Mouse (Mus musculus): ENCODE measurements around the gene Pip5k1c. TPM values are rescaled to one million over a fixed set of nuclear protein-coding genes. Genes with fewer than 3 reads are reported as not detected.

Gene Pip5k1c
- polyA plus RNA-seq, 1 experiment from 2014 or later: 31.2 TPM

DNA sequence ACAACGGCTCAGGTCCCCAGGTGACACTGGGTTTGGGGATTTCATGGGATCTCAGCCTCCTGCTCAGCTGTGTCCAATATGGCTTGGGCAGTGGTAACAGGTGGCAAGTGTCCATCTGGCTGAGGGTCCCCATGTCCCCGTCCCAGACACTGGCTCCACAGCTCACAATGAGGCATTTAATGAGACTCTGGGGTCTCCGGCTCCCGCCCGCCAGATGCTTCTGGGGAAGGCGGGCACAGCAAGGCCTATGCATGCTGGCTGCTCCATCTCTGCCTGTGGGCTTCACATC, 74.4 kb downstream of the Pip5k1c start:
- no peak for TF ChIP-seq CTCF (IDR thresholded peaks at IDR 0.05)
- no peak for TF ChIP-seq EP300 (IDR thresholded peaks at IDR 0.05)
- WGBS: 78% methylated on average over 6 of the region's 6 CpGs

More for the DNA sequence above, 74.4 kb downstream of the Pip5k1c start:
- no peak overlapping the region for H3K4me2 ChIP-seq (replicated peaks; ENCODE audit: low read depth, low read length)
- no peak overlapping the region for H3K4me3 ChIP-seq (ENCODE audit: low read depth, low read length)
- H3K9ac ChIP-seq (replicated peaks; ENCODE audit: low read depth): no peak overlapping the region
- H3K4me1 ChIP-seq (ENCODE audit: insufficient read depth, low read depth, low read length): peaks cover 17% of the 10 kb centered on the region
- ATAC-seq (no peak), DNase-seq (ENCODE audit: low spot score) (no peak)
- no peaks in the 10 kb centered on the region for H3K27me3 ChIP-seq (replicated peaks; ENCODE audit: insufficient read depth, low read length)
- H3K9me3 ChIP-seq (ENCODE audit: low read length): no peaks in the 10 kb centered on the region
- no peak overlapping the region for H3K27ac ChIP-seq (ENCODE audit: low read length)
- H3K36me3 ChIP-seq (ENCODE audit: insufficient read depth, low read length): peaks cover 37% of the 10 kb centered on the region

Small RNA genes within 50 kb of the gene (microRNA-seq; reads per million reads assigned to microRNA genes)
- 4.9 reads per million, percentile 13 among the genes with 10 or more reads in this experiment for gene Mir3057

Other genes with a start within 250 kb of the Pip5k1c start
- 102 and 103 TPM in 2 replicates for gene Sgta, start 232.8 kb upstream of the Pip5k1c start, polyA plus RNA-seq (2015; fragmentation: Nextera tagmentation; extraction: Ambion mirVana)
- gene Thop1, start 222.9 kb upstream of the Pip5k1c start, polyA plus RNA-seq (2015; fragmentation: Nextera tagmentation; extraction: Ambion mirVana): 14.0 and 15.1 TPM in 2 replicates
- gene Creb3l3, start 194.1 kb upstream of the Pip5k1c start, polyA plus RNA-seq (2015; fragmentation: Nextera tagmentation; extraction: Ambion mirVana): 0.40 and 0.57 TPM in 2 replicates
- 118 and 121 TPM in 2 replicates for gene Map2k2, start 187.0 kb upstream of the Pip5k1c start, polyA plus RNA-seq (2015; fragmentation: Nextera tagmentation; extraction: Ambion mirVana)
- gene Zbtb7a, start 157.7 kb upstream of the Pip5k1c start, polyA plus RNA-seq (2015; fragmentation: Nextera tagmentation; extraction: Ambion mirVana): 58.2 and 62.0 TPM in 2 replicates
- 27.9 TPM in 2 replicates for gene Pias4, start 125.0 kb upstream of the Pip5k1c start, polyA plus RNA-seq (2015; fragmentation: Nextera tagmentation; extraction: Ambion mirVana)
- 509 and 537 TPM in 2 replicates for gene Eef2, start 116.3 kb upstream of the Pip5k1c start, polyA plus RNA-seq (2015; fragmentation: Nextera tagmentation; extraction: Ambion mirVana)
- 48.9 and 50.2 TPM in 2 replicates for gene Dapk3, start 110.0 kb upstream of the Pip5k1c start, polyA plus RNA-seq (2015; fragmentation: Nextera tagmentation; extraction: Ambion mirVana)
- gene 4930442H23Rik, start 109.1 kb upstream of the Pip5k1c start, polyA plus RNA-seq (2015; fragmentation: Nextera tagmentation; extraction: Ambion mirVana): 0.16 and 0.25 TPM in 2 replicates
- gene Nmrk2, start 90.9 kb upstream of the Pip5k1c start, polyA plus RNA-seq (2015; fragmentation: Nextera tagmentation; extraction: Ambion mirVana): 0.80 and 0.92 TPM in 2 replicates
- gene Atcay, start 62.1 kb upstream of the Pip5k1c start, polyA plus RNA-seq (2015; fragmentation: Nextera tagmentation; extraction: Ambion mirVana): not detected in 2 replicates
- 2.3 and 2.4 TPM in 2 replicates for gene Zfr2, start 59.8 kb upstream of the Pip5k1c start, polyA plus RNA-seq (2015; fragmentation: Nextera tagmentation; extraction: Ambion mirVana)
- 1.5 and 1.6 TPM in 2 replicates for gene Matk, start 40.0 kb upstream of the Pip5k1c start, polyA plus RNA-seq (2015; fragmentation: Nextera tagmentation; extraction: Ambion mirVana)
- gene Mrpl54, start 26.0 kb upstream of the Pip5k1c start, polyA plus RNA-seq (2015; fragmentation: Nextera tagmentation; extraction: Ambion mirVana): 132 and 162 TPM in 2 replicates
- 47.9 and 49.4 TPM in 2 replicates for gene Apba3, start 26.0 kb upstream of the Pip5k1c start, polyA plus RNA-seq (2015; fragmentation: Nextera tagmentation; extraction: Ambion mirVana)
- 24.1 and 30.8 TPM in 2 replicates for gene Tjp3, start 1.4 kb upstream of the Pip5k1c start, polyA plus RNA-seq (2015; fragmentation: Nextera tagmentation; extraction: Ambion mirVana)
- gene Cactin, start 28.1 kb downstream of the Pip5k1c start, polyA plus RNA-seq (2015; fragmentation: Nextera tagmentation; extraction: Ambion mirVana): 20.3 and 23.0 TPM in 2 replicates
- 19.6 and 28.4 TPM in 2 replicates for gene Tbxa2r, start 35.8 kb downstream of the Pip5k1c start, polyA plus RNA-seq (2015; fragmentation: Nextera tagmentation; extraction: Ambion mirVana)
- 0.33 and 0.55 TPM in 2 replicates for gene Gipc3, start 50.3 kb downstream of the Pip5k1c start, polyA plus RNA-seq (2015; fragmentation: Nextera tagmentation; extraction: Ambion mirVana)
- gene Hmg20b, start 57.5 kb downstream of the Pip5k1c start, polyA plus RNA-seq (2015; fragmentation: Nextera tagmentation; extraction: Ambion mirVana): 94.3 and 101 TPM in 2 replicates
- 14.0 and 16.9 TPM in 2 replicates for gene Mfsd12, start 64.5 kb downstream of the Pip5k1c start, polyA plus RNA-seq (2015; fragmentation: Nextera tagmentation; extraction: Ambion mirVana)
- gene 4930404N11Rik, start 72.9 kb downstream of the Pip5k1c start, polyA plus RNA-seq (2015; fragmentation: Nextera tagmentation; extraction: Ambion mirVana): 5.4 and 6.6 TPM in 2 replicates
- gene Fzr1, start 85.6 kb downstream of the Pip5k1c start, polyA plus RNA-seq (2015; fragmentation: Nextera tagmentation; extraction: Ambion mirVana): 39.5 and 39.7 TPM in 2 replicates
- gene Dohh, start 91.5 kb downstream of the Pip5k1c start, polyA plus RNA-seq (2015; fragmentation: Nextera tagmentation; extraction: Ambion mirVana): 49.4 and 55.2 TPM in 2 replicates
- gene Gm48551, start 91.5 kb downstream of the Pip5k1c start, polyA plus RNA-seq (2015; fragmentation: Nextera tagmentation; extraction: Ambion mirVana): 2.4 and 3.0 TPM in 2 replicates
- 0.20 and 0.63 TPM in 2 replicates for gene Gm48552, start 96.0 kb downstream of the Pip5k1c start, polyA plus RNA-seq (2015; fragmentation: Nextera tagmentation; extraction: Ambion mirVana)
- gene Smim24, start 100.1 kb downstream of the Pip5k1c start, polyA plus RNA-seq (2015; fragmentation: Nextera tagmentation; extraction: Ambion mirVana): 3.1 and 3.6 TPM in 2 replicates
- 73.6 and 83.9 TPM in 2 replicates for gene Nfic, start 162.7 kb downstream of the Pip5k1c start, polyA plus RNA-seq (2015; fragmentation: Nextera tagmentation; extraction: Ambion mirVana)
- gene Celf5, start 189.7 kb downstream of the Pip5k1c start, polyA plus RNA-seq (2015; fragmentation: Nextera tagmentation; extraction: Ambion mirVana): 0.08 and 0.11 TPM in 2 replicates
- gene Ncln, start 203.4 kb downstream of the Pip5k1c start, polyA plus RNA-seq (2015; fragmentation: Nextera tagmentation; extraction: Ambion mirVana): 40.7 and 46.7 TPM in 2 replicates
- 19.0 and 19.3 TPM in 2 replicates for gene S1pr4, start 207.2 kb downstream of the Pip5k1c start, polyA plus RNA-seq (2015; fragmentation: Nextera tagmentation; extraction: Ambion mirVana)
- 4.2 and 4.6 TPM in 2 replicates for gene Gna15, start 231.3 kb downstream of the Pip5k1c start, polyA plus RNA-seq (2015; fragmentation: Nextera tagmentation; extraction: Ambion mirVana)